Mouse (Mus musculus): Measurements from ENCODE around the gene Ldlrad3.

Ldlrad3 gene

DNA sequence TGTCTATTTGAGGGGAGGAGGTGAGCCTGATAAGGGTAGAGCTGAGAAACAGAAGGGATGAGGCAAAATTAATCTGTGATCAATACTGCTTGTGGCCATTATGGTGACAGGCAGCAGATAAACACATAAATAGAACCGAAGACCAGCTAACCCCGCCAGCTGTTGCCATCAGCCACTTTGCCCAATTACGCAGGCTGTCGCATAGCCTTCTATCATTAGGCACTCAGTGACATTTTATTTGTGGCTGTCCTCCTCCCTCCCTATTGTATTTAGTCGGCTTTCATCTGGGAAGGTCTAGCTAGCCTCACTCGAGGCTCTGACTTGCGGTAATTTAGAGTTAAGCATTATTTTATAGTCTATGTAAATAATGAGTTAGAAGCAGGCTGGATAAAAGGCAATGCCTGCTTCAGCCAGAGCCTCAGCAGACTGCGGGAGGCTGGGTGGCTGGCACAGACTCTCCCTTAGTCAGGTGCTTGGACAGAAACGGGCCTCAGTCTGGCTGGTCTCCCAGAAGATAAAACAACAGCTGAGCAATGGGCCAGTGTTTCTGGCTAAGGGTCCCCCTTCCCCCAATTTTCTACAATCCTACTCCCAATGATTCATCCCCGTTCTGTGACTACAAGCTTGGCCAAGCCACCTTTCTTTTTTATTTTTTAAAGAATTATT, 147.8 kb downstream of the Ldlrad3 start:
- no peak for DNase-seq (ENCODE audit: low spot score)

GRCm38 (mm10) chr2:102036665-102037511, 149.3 kb downstream of the Ldlrad3 start:
- DNase-seq (ENCODE audit: low spot score): no peak

- no peak for DNase-seq (ENCODE audit: low spot score)
Measured at GRCm38 (mm10) chr2:102034513-102034879, 151.7 kb downstream of the Ldlrad3 start.

- DNase-seq (ENCODE audit: low spot score): no peak
Measured at GRCm38 (mm10) chr2:102033818-102034512, 152.2 kb downstream of the Ldlrad3 start.

- no peak for DNase-seq (ENCODE audit: low spot score)
Measured at GRCm38 (mm10) chr2:102032713-102033343, 153.4 kb downstream of the Ldlrad3 start.

- no peak for DNase-seq (ENCODE audit: low spot score)
Measured at GRCm38 (mm10) chr2:102030652-102031051, 155.5 kb downstream of the Ldlrad3 start.

- no peak for DNase-seq (ENCODE audit: low spot score)
Measured at GRCm38 (mm10) chr2:102030152-102030551, 156.0 kb downstream of the Ldlrad3 start.

DNA sequence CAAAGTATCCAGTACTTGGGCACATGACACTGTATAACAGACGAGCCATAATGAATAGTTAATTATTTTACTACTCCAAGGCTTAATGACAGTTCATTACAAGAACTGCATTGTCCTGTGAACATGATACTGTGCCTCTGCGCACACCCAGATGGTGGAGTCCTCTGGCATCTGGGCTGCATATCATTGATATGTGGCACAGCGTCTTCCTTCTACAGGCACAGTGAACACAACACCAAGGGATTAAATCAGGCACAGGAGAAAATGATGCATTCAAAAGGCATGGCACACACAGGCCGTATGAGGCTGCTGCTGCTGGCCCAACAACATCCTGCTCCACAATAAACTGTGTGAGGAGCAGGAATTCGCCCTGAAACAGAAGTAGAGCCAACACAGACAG, 156.5 kb downstream of the Ldlrad3 start:
- DNase-seq (ENCODE audit: low spot score): no peak

DNA sequence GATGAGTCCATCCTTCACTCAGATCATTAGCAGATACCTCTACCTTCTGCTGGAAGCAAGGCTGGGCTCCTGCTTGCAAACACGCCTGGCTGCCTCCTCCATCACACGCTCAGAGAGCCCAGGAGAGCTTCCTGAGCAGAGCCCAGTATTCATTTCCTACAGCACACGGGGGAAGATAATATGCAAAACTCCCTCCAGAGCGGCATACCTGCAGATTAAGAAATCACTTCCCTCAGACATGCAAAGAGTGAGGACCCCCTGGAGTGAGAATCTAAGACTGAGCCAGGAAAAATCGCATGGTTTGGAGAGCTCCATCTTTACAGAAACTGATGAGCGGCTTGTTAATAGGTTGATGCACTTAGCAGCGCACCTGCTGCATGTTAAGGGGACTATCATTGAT, 158.9 kb downstream of the Ldlrad3 start:
- DNase-seq (ENCODE audit: low spot score): no peak

DNA sequence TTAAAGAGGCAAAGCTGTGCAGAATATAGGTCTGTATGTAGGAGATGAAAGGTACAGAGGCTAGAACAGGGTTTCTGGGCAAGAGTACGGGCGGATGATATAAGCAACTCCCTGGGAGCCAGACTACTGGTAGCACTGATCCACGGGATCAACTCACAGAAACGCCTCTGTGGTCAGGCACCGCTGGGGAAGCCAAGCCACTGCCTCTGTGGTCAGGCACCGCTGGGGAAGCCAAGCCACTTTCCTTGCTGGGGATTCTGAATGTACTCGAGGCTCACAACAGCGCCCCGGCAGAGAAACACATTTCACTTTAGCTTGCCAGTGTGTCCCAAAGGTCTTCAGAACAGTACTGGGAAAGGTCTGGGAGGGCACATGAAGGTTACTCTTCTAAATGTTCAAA, 160.0 kb downstream of the Ldlrad3 start:
- DNase-seq (ENCODE audit: low spot score): no peak

DNA sequence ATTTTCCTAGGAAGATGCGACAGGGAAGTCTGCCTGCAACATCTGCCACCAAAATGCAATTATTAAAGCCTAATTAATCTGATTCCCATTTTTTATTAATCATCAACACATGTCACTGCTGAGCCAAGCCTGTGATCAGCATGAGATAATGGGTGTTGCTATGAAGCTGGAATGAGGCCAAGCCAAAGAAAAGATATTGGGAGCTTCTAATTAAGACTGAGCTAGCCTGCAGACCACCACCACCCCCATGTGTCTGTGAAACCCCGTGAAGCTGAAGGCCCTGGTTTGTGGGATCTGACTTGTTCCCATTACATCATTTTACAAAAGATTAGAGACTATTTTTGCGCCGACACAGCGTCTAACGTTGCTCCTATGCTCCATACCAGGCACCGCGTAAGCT, 161.7 kb downstream of the Ldlrad3 start:
- no peak for DNase-seq (ENCODE audit: low spot score)

GRCm38 (mm10) chr2:102021371-102022084, 164.7 kb downstream of the Ldlrad3 start:
- no peak for DNase-seq (ENCODE audit: low spot score)

DNA sequence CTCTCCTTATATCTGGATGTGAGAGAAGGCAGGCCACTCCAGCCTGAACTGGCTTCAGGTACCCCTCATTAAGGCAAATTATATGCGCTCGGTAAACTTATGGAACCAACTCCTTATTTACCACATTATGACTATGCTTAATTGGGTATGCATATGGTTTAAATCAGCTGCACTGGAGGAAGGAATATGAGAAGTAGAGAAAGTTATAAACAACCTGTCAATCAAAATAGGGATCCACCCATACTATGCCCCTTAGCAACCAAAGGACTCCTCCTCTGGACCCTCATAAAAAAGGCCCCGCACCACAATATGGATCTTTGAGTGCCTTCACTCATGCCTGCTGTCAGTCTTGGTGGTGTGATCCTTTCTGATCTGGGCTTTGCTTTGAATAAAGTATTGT, 165.6 kb downstream of the Ldlrad3 start:
- no peak for DNase-seq (ENCODE audit: low spot score)

GRCm38 (mm10) chr2:102014538-102015113, 171.6 kb downstream of the Ldlrad3 start:
- no peak for DNase-seq (ENCODE audit: low spot score)

GRCm38 (mm10) chr2:102011311-102011975, 174.7 kb downstream of the Ldlrad3 start:
- no peak for DNase-seq (ENCODE audit: low spot score)

DNA sequence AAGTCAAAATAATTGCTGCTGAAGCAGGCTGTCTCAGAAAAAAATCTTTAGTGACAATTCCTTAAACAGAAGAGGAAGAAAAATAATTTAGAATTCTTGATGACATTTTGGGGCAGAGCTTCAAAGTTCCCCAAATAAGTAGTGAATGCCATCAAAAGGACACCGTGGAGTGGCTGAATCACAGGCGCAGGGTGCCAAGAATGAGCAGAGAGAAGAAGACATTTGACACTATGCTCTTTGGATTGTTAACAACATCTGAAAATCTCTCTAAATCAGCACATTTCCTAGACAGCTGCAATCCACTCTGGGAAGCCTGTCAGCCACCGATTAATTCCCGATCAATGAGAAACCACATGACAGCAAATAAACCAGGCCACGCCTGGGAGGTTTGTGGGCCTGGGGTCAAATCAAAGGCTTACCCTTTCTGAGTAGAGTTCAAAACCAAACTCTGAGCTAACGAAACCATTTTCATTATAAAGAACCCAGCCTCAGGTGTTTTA, 176.4 kb downstream of the Ldlrad3 start:
- DNase-seq (ENCODE audit: low spot score): no peak

DNA sequence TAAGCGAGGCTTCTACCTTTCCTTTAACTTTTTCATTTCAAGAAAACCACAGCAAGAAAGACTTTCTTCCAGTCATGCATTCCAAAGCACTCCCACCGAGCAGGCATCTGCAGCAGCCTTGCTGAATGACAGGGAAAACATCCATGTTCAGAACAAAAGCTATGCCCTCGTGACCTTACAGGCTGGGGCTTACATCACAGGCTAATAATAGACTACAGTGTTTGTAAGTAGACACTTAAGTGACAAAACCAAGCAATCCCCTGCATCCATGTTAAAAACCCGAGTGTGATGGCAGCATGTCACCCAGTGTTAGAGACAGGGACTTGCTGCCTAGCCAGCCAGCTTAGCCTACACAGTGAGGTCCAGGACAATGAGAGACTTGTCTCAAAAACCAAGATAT, 180.0 kb downstream of the Ldlrad3 start:
- no peak for DNase-seq (ENCODE audit: low spot score)

GRCm38 (mm10) chr2:102005377-102006007, 180.7 kb downstream of the Ldlrad3 start:
- DNase-seq (ENCODE audit: low spot score): no peak

GRCm38 (mm10) chr2:102003776-102004264, 182.4 kb downstream of the Ldlrad3 start:
- no peak for DNase-seq (ENCODE audit: low spot score)
